14 mouse cellular contexts compared by ENCODE assay signal in the genomic region with DNA sequence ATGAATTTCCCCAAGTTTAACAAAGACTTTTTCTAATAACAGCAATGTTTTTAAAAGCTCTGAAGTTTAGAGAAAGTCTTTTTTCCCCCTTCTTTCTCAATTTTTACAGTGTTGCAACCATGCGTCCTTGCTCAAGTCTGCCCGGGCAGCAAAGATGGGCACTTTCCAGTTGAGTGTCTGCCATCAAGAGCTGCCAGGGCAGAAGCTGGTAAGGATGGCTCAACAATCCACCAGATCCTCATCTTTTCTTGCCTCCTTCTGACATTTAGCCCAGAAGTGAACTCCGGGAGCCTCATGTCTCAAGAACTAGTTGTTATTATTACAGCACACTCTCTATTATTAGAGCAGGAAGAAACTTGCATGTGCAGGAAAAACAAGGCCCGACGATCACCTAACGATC.
"Had no signal": no experiment of that assay in that cellular context is flagged by ENCODE, and none has a peak within 500 bp of the region (broad histone marks: within the 10 kb centered on the region; RNA-seq: fewer than 3 reads in every experiment).

No protein-coding gene starts in this region.

- H3K36me3 ChIP-seq: kidney, embryonic 15.5 days; limb, embryonic 10.5 days; liver, embryonic 15.5 days; midbrain, embryonic 13.5 days; stomach, embryonic 15.5 days had no signal

- H3K9me3 ChIP-seq: kidney, embryonic 15.5 days; limb, embryonic 10.5 days; liver, embryonic 15.5 days; midbrain, embryonic 13.5 days; stomach, embryonic 15.5 days had no signal

- H3K27me3 ChIP-seq: kidney, embryonic 15.5 days; liver, embryonic 15.5 days; midbrain, embryonic 13.5 days; stomach, embryonic 15.5 days had no signal

- H3K4me1 ChIP-seq: kidney, embryonic 15.5 days; limb, embryonic 10.5 days; liver, embryonic 15.5 days; midbrain, embryonic 13.5 days; stomach, embryonic 15.5 days had no signal

- H3K4me3 ChIP-seq: kidney, embryonic 15.5 days; left cerebral cortex, adult 2 months; limb, embryonic 10.5 days; liver, embryonic 15.5 days; midbrain, embryonic 13.5 days; stomach, embryonic 15.5 days had no signal

- ATAC-seq: midbrain, embryonic 13.5 days had no signal

- H3K4me2 ChIP-seq: kidney, embryonic 15.5 days; liver, embryonic 11.5 days; liver, embryonic 15.5 days; lung, embryonic 14.5 days; midbrain, embryonic 13.5 days; stomach, embryonic 15.5 days had no signal

- H3K9ac ChIP-seq: kidney, embryonic 15.5 days; liver, embryonic 15.5 days; lung, embryonic 14.5 days; midbrain, embryonic 13.5 days; stomach, embryonic 15.5 days had no signal

- DNase-seq: kidney, adult 2 months; kidney, postnatal 14 days; lung, embryonic 14.5 days; right cerebral cortex, postnatal 14 days; thymus, adult 2 months; thymus, postnatal 36 days had no signal

- H3K27ac ChIP-seq: kidney, embryonic 15.5 days; left cerebral cortex, adult 2 months; limb, embryonic 10.5 days; liver, embryonic 15.5 days; macrophage; midbrain, embryonic 13.5 days; stomach, embryonic 15.5 days had no signal
